Mouse (Mus musculus) ES-E14 (cell line): ENCODE measurements around the gene Sh3pxd2a.

Experiments
- CHD2 ChIP-seq: IDR thresholded peaks from 2 replicates; pipeline ENCODE4 v1.6.1; 2014; ENCODE audit warnings: mild to moderate bottlenecking, low read depth, low read length, inconsistent platforms
- ZC3H11A ChIP-seq: IDR thresholded peaks from 2 replicates; pipeline ENCODE4 v1.6.1; 2012; ENCODE audit warnings: low read depth, mild to moderate bottlenecking, inconsistent platforms, low read length, borderline replicate concordance
- ZNF384 ChIP-seq: IDR thresholded peaks from 2 replicates; pipeline ENCODE4 v1.6.1; 2012; ENCODE audit warnings: low read depth, low read length, inconsistent platforms

DNA sequence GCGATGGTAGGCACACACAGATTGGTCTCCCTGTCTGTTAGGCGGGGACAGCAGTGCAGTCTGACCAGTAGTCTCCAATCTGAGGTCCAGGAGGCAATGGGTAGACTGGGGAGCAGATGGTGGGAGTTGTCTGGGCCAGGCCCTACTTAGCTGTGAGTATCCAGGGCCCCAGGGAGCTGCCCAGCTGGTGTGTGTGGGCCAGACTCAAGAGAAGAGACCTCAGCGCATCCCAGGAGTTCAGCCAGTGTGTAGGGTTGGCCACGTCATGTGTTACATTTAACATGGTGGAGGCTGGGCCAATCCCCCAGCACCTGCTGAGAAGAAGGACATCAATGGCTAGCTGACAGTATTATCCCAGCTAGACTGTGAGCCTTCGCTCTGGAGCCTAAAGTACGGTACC, 56.9 kb downstream of the Sh3pxd2a start:
- TF ChIP-seq ZNF384: no peak
- no peak for TF ChIP-seq ZC3H11A
- TF ChIP-seq CHD2: no peak
